Mouse (Mus musculus) hindlimb bud, embryonic 11.5 days (tissue): ENCODE results near the gene Atp2c1.

Experiments
- DNase-seq: peaks from one replicate; pipeline ENCODE4 v3.0.0-alpha.2; 2012; ENCODE audit warnings: low read depth, low spot score; ENCODE audit errors: extremely low spot score

The Atp2c1 gene

DNA sequence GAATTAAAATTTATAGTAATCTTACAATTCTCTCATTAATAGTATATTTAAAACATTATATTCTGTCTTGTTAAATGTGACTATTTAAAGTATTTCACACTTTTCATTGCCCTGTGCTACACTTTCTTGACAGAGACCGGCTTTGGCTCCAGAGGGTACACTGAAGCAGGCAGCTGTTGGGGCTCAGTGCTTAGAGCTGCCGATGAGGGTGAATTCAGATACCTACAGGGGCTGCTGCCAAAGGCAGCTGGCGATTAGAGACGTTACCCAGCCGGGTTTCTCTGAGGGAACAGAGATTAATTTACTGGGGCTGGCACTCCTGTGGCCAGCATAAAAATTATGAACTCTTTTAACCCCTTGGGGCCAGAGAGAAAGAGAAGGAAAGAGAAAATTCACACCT lies 152.8 kb downstream of the Atp2c1 start:
- no peak for DNase-seq

GRCm38 (mm10) chr9:105368605-105369004 lies 158.5 kb downstream of the Atp2c1 start:
- DNase-seq = no peak

DNA sequence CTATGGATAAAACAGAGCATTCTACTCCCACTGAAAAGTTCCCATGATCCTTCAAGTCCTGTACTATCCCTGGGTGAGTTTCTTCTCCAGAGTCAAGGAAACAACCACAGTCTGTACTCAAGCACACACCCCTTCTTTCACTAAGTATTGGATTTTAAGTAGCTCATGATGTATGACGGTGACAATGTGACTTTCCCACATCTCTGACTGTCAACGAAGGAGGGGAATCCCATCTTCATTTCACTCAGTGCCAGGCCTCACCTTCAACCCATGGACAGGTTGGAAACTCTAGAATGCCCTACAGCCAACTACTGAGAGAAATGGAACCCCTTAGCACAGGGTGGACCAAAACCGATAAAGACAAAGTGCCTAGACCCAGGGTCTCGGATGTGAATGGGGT lies 160.9 kb downstream of the Atp2c1 start:
- no peak for DNase-seq

- no peak for DNase-seq
Measured at GRCm38 (mm10) chr9:105363520-105364231, 163.4 kb downstream of the Atp2c1 start.

GRCm38 (mm10) chr9:105362181-105362580 lies 164.9 kb downstream of the Atp2c1 start:
- no peak for DNase-seq
